Mouse (Mus musculus) hindbrain, embryonic 14.5 days (tissue): ENCODE measurements at regions not wholly inside any gene's neighbourhood (a gene's known extent, or its start where the extent isn't known, plus 50 kb on each side); places are given as distances from the start of the nearest gene placed in this dataset.

ENCODE experiments used
- ATAC-seq: fragments of 200-750 bp; cut with Nextera tagmentation; 2 replicates; pipeline ENCODE4 v1.8.0; 2017; ENCODE audit warnings: moderate number of reproducible peaks, mild to moderate bottlenecking, moderate TSS enrichment, moderate library complexity; ENCODE audit not compliant: low FRiP score
- DNase-seq: peaks from one replicate; pipeline ENCODE4 v3.0.0-alpha.2; 2015; ENCODE audit warnings: low spot score
- H3K27ac ChIP-seq: fragments of 300-500 bp; sonication (generic); 2 replicates; pipeline ENCODE4 v1.5.1; 2014; ENCODE audit warnings: mild to moderate bottlenecking, moderate library complexity
- H3K27me3 ChIP-seq: fragments of 300-500 bp; sonication (generic); 2 replicates; pipeline ENCODE4 v1.6.1; 2014; ENCODE audit warnings: mild to moderate bottlenecking, low read length, mixed read lengths; ENCODE audit not compliant: control insufficient read depth, insufficient read depth
- H3K36me3 ChIP-seq: fragments of 300-500 bp; sonication (generic); replicated peaks from 2 replicates; pipeline ENCODE4 v1.6.1; 2014; ENCODE audit not compliant: control insufficient read depth, insufficient read depth
- H3K4me1 ChIP-seq: fragments of 300-500 bp; sonication (generic); replicated peaks from 2 replicates; pipeline ENCODE4 v1.6.1; 2014; ENCODE audit warnings: antibody characterized with exemption, low read length, mixed read lengths; ENCODE audit not compliant: control insufficient read depth, insufficient read depth
- H3K4me2 ChIP-seq: fragments of 300-500 bp; sonication (generic); replicated peaks from 2 replicates; pipeline ENCODE4 v1.6.1; 2014; ENCODE audit warnings: mild to moderate bottlenecking, moderate library complexity
- H3K4me3 ChIP-seq: fragments of 300-500 bp; sonication (generic); replicated peaks from 2 replicates; pipeline ENCODE4 v1.5.1; 2014; ENCODE audit warnings: mild to moderate bottlenecking, low read length
- H3K9ac ChIP-seq: fragments of 300-500 bp; sonication (generic); 2 replicates; pipeline ENCODE4 v1.6.1; 2014
- H3K9me3 ChIP-seq: fragments of 300-500 bp; sonication (generic); 2 replicates; pipeline ENCODE4 v1.6.1; 2016; ENCODE audit warnings: low read length; ENCODE audit not compliant: control insufficient read depth
- WGBS: fragments of 180-500 bp; shearing (Covaris S2); extraction: QIAGEN DNeasy Blood & Tissue Kit; methylation state at CpG from one replicate; pipeline ENCODE4 v1.1.7; 2014; 5-methylcytosine and 5-hydroxymethylcytosine counted together

- no peak overlapping the region for H3K4me2 ChIP-seq
- no peak overlapping the region for H3K4me3 ChIP-seq
- no peaks in the 10 kb centered on the region for H3K27me3 ChIP-seq
- H3K27ac ChIP-seq: no peak overlapping the region
- no peak for ATAC-seq
- peaks cover 6% of the 10 kb centered on the region; the same call in 1 of the 2 replicates for H3K4me1 ChIP-seq
- WGBS: 82% methylated on average over 5 of the region's 5 CpGs
- H3K9ac ChIP-seq: no peak overlapping the region
- no peak for DNase-seq
- no peaks in the 10 kb centered on the region for H3K9me3 ChIP-seq
- no peaks in the 10 kb centered on the region for H3K36me3 ChIP-seq
These were observed 127.3 kb upstream of the Gjb5 start for GRCm38 (mm10) chr4:127485238-127485637.

DNA sequence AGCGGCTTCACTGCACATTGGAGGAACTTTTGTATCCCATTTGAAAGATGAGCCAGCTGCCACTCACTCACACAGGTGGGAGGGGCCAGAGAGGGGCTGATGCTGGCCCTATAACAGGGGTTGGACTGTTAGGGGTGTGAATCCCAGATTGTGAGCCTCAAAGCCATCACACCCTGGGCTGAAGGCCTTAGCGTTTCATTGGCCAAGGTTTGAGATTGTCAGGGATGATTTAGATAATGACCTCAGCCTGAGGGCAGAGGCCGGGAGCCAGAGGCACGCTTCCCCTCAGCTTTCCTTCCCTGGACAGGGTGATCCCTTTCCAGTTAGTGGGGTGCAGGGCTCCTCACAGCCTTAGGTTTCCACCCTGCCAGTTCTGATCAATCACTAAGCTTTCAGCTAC lies 124.5 kb upstream of the Gjb5 start:
- no peaks in the 10 kb centered on the region for H3K27me3 ChIP-seq
- H3K4me1 ChIP-seq: peaks cover 6% of the 10 kb centered on the region; the same call in 1 of the 2 replicates
- H3K36me3 ChIP-seq: no peaks in the 10 kb centered on the region
- ATAC-seq (no peak), DNase-seq (no peak)
- H3K27ac ChIP-seq: no peak overlapping the region
- WGBS: 62% methylated on average over 4 of the region's 4 CpGs
- no peaks in the 10 kb centered on the region for H3K9me3 ChIP-seq
- H3K4me3 ChIP-seq: no peak overlapping the region
- H3K9ac ChIP-seq: no peak overlapping the region
- H3K4me2 ChIP-seq: no peak overlapping the region

GRCm38 (mm10) chr4:127480339-127480738 lies 122.4 kb upstream of the Gjb5 start:
- 61% methylated on average over 5 of the region's 5 CpGs for WGBS
- no peak overlapping the region for H3K9ac ChIP-seq

DNA sequence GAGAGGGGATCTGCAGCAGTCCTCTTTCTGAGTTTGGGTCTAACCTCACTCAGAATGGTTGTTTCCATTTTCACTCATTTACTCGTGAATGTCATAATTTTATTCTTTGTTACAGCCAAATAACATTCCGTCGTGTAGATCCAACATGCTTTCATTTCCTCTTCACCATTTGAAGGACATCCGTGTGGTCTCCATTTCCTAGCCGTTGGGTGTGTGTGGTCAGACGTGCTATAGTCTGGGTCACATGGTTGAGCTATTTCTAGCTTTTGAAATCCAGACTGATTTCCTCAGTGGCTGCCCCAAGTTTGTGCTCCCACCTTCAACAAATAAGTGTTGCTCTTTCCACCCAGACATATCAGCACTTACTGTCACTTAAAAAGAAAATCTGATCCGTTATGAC lies 111.9 kb upstream of the Gjb5 start:
- DNase-seq (no peak), ATAC-seq (no peak)
- no peaks in the 10 kb centered on the region for H3K36me3 ChIP-seq
- no peak overlapping the region for H3K27ac ChIP-seq
- H3K4me2 ChIP-seq: no peak overlapping the region
- no peaks in the 10 kb centered on the region for H3K9me3 ChIP-seq
- no peak overlapping the region for H3K4me3 ChIP-seq
- 96% methylated on average over 7 of the region's 7 CpGs for WGBS
- no peaks in the 10 kb centered on the region for H3K4me1 ChIP-seq
- no peak overlapping the region for H3K9ac ChIP-seq
- H3K27me3 ChIP-seq: no peaks in the 10 kb centered on the region

More at GRCm38 (mm10) chr4:127480339-127480738, 122.4 kb upstream of the Gjb5 start:
- H3K27ac ChIP-seq: no peak overlapping the region
- H3K27me3 ChIP-seq: no peaks in the 10 kb centered on the region
- H3K4me2 ChIP-seq: no peak overlapping the region
- no peak overlapping the region for H3K4me3 ChIP-seq
- ATAC-seq: no peak
- no peaks in the 10 kb centered on the region for H3K36me3 ChIP-seq
- H3K9me3 ChIP-seq: no peaks in the 10 kb centered on the region
- no peak for DNase-seq
- H3K4me1 ChIP-seq: peaks cover 6% of the 10 kb centered on the region; the same call in 1 of the 2 replicates

- no peak for DNase-seq
These were observed 96.6 kb upstream of the Gjb5 start for GRCm38 (mm10) chr4:127454511-127455119.

DNA sequence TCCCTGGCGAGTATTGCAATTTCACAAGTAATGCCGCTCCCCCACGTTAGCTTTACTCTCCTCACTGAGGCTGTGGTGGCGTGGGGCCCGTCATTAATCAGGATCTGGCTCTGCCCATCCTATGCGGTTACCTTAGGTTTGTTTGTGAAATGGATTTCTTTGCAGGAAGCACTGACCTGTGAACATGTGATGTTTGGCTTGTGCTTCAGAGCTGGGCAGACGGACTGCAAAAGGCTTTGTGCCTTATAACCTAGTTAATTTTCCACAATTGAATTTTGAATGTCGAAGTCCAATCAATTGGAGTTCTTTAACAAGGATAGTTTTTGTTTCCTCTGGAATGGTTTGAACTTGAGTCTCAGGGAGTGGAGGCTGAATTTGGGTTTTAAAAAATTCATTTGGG lies 94.1 kb upstream of the Gjb5 start:
- WGBS: 76% methylated on average over 8 of the region's 8 CpGs
- Histone ChIP-seq H3K36me3 (no peaks in the 10 kb centered on the region), H3K4me3 (no peak overlapping the region), H3K9ac (no peak overlapping the region), H3K27ac (no peak overlapping the region), H3K9me3 (0 out of 2 replicates have a peak, but pooled peaks cover 4% of the 10 kb centered on the region), H3K4me2 (no peak overlapping the region), H3K4me1 (no peaks in the 10 kb centered on the region), H3K27me3 (no peaks in the 10 kb centered on the region)
- ATAC-seq (no peak), DNase-seq (no peak)

More at GRCm38 (mm10) chr4:127454511-127455119, 96.6 kb upstream of the Gjb5 start:
- Histone ChIP-seq H3K36me3 (no peaks in the 10 kb centered on the region), H3K27ac (0 out of 2 replicates have a peak overlapping the region, but pooled peaks have one; percentile 20), H3K9me3 (0 out of 2 replicates have a peak, but pooled peaks cover 8% of the 10 kb centered on the region), H3K27me3 (no peaks in the 10 kb centered on the region), H3K4me2 (no peak overlapping the region), H3K4me3 (no peak overlapping the region), H3K9ac (no peak overlapping the region), H3K4me1 (no peaks in the 10 kb centered on the region)
- ATAC-seq: no peak
- 85% methylated on average over 11 of the region's 11 CpGs for WGBS

DNA sequence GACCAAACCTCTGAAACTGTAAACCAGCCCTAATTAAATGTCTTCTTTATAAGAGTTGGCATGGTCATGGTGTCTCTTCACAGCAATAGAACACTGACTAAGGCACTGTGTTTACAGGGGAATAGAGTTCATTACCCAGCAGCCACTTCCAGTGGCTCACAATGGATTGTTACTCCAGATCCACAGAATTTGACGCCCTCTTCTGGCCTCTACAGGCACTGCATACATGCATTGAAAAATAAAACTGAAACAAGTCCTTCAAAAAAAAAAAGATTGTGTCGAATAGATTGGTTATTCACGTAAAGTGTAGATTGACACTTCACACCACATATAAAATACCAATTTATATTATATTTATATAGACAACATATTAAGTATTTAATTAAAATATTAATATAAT lies 87.3 kb upstream of the Gjb5 start:
- 64% methylated on average over 3 of the region's 3 CpGs for WGBS
- Histone ChIP-seq H3K27ac (no peak overlapping the region), H3K4me1 (no peaks in the 10 kb centered on the region; the same call in 1 of the 2 replicates), H3K4me3 (no peak overlapping the region), H3K27me3 (no peaks in the 10 kb centered on the region), H3K4me2 (no peak overlapping the region), H3K9me3 (no peaks in the 10 kb centered on the region), H3K9ac (no peak overlapping the region), H3K36me3 (no peaks in the 10 kb centered on the region)
- no peak for DNase-seq
- ATAC-seq: no peak

DNA sequence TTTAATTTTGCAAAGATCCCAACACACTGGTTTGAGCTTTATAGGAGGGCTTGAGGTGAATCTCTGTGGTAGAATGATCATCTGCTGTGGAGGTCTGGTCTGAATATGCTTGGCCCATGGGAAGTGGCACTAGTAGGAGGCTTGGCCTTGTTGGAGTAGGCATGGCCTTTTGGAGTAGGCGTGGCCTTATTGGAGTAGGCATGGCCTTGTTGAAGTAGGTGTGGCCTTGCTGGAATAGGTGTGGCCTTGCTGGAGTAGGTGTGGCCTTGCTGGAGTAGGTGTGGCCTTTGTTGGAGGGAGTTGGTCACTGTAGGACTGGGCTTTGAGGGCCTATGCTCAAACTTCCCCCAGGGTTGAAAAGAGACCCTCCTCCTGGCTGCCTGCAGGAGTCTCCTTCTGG lies 86.1 kb upstream of the Gjb5 start:
- H3K36me3 ChIP-seq: no peaks in the 10 kb centered on the region
- no peak overlapping the region for H3K9ac ChIP-seq
- no peaks in the 10 kb centered on the region for H3K27me3 ChIP-seq
- no peaks in the 10 kb centered on the region for H3K9me3 ChIP-seq
- no peaks in the 10 kb centered on the region; the same call in 1 of the 2 replicates for H3K4me1 ChIP-seq
- no peak for ATAC-seq
- H3K4me3 ChIP-seq: no peak overlapping the region
- 95% methylated on average over 1 of the region's 1 CpGs for WGBS
- no peak overlapping the region for H3K4me2 ChIP-seq
- no peak for DNase-seq
- no peak overlapping the region for H3K27ac ChIP-seq

GRCm38 (mm10) chr4:127442001-127442400 lies 84.0 kb upstream of the Gjb5 start:
- Histone ChIP-seq H3K36me3 (no peaks in the 10 kb centered on the region), H3K4me3 (no peak overlapping the region), H3K9ac (no peak overlapping the region), H3K27ac (no peak overlapping the region), H3K9me3 (no peaks in the 10 kb centered on the region), H3K4me1 (no peaks in the 10 kb centered on the region; the same call in 1 of the 2 replicates), H3K4me2 (no peak overlapping the region), H3K27me3 (no peaks in the 10 kb centered on the region)
- no peak for ATAC-seq
- DNase-seq: no peak
- WGBS: 76% methylated on average over 4 of the region's 4 CpGs

DNA sequence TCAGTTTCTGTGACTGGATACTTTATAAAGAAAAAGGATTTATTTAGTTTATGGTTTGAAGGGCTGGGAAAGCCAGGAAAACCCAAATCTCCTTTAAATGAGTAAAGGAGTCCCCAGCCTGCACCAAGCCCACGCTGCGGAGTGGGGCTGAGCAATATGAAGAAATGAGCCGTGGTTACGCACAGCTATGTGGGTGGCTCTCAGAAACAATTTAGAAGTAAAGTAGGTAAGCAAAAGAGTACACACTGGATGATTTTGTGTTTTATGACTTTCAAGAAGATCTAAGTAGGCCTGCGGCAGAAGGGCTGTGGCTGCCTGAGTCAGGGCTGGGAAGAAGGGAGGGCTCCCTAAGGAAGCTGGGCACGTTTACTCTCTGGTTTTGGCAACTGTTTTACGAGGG lies 82.6 kb upstream of the Gjb5 start:
- H3K4me2 ChIP-seq: no peak overlapping the region
- no peak overlapping the region for H3K4me3 ChIP-seq
- H3K36me3 ChIP-seq: no peaks in the 10 kb centered on the region
- H3K9me3 ChIP-seq: no peaks in the 10 kb centered on the region
- H3K27me3 ChIP-seq: no peaks in the 10 kb centered on the region
- H3K4me1 ChIP-seq: no peaks in the 10 kb centered on the region; the same call in 1 of the 2 replicates
- H3K27ac ChIP-seq: no peak overlapping the region
- DNase-seq: no peak
- no peak overlapping the region for H3K9ac ChIP-seq
- 81% methylated on average over 7 of the region's 7 CpGs for WGBS
- ATAC-seq: no peak
